Mouse (Mus musculus): Measurements from ENCODE around the gene Mien1.

Mien1 gene

GRCm38 (mm10) chr11:98438331-98439158 is at the start of gene Mien1:
TSS of gene Mien1 (minus strand) at chr11:98438991.
- DNase-seq (ENCODE audit: extremely low spot score, low spot score) = peak; percentile 99

GRCm38 (mm10) chr11:98487526-98488040 is 48.8 kb upstream of the Mien1 start:
- no peak for DNase-seq (ENCODE audit: extremely low spot score, low spot score)

GRCm38 (mm10) chr11:98485749-98486148 is 47.0 kb upstream of the Mien1 start:
- DNase-seq (ENCODE audit: extremely low spot score, low spot score) = no peak

GRCm38 (mm10) chr11:98482067-98482466 is 43.3 kb upstream of the Mien1 start:
- DNase-seq (ENCODE audit: extremely low spot score, low spot score) = no peak

- no peak for DNase-seq (ENCODE audit: extremely low spot score, low spot score)
Observed at GRCm38 (mm10) chr11:98481231-98481630, 42.4 kb upstream of the Mien1 start.

GRCm38 (mm10) chr11:98479940-98480497 is 41.2 kb upstream of the Mien1 start:
- no peak for DNase-seq (ENCODE audit: extremely low spot score, low spot score)

- no peak for DNase-seq (ENCODE audit: extremely low spot score, low spot score)
Observed at GRCm38 (mm10) chr11:98479026-98479939, 40.5 kb upstream of the Mien1 start.

- no peak for DNase-seq (ENCODE audit: extremely low spot score, low spot score)
Observed at GRCm38 (mm10) chr11:98477011-98477701, 38.4 kb upstream of the Mien1 start.

GRCm38 (mm10) chr11:98476434-98476807 is 37.6 kb upstream of the Mien1 start:
- DNase-seq (ENCODE audit: extremely low spot score, low spot score) = no peak

GRCm38 (mm10) chr11:98475630-98476433 is 37.0 kb upstream of the Mien1 start:
- DNase-seq (ENCODE audit: extremely low spot score, low spot score) = no peak

- DNase-seq (ENCODE audit: extremely low spot score, low spot score) = no peak
Observed at GRCm38 (mm10) chr11:98474967-98475366, 36.2 kb upstream of the Mien1 start.

- DNase-seq (ENCODE audit: extremely low spot score, low spot score) = no peak
Observed at GRCm38 (mm10) chr11:98473916-98474479, 35.2 kb upstream of the Mien1 start.

- DNase-seq (ENCODE audit: extremely low spot score, low spot score) = no peak
Observed at GRCm38 (mm10) chr11:98472696-98473095, 33.9 kb upstream of the Mien1 start.

GRCm38 (mm10) chr11:98470795-98471194 is 32.0 kb upstream of the Mien1 start:
- DNase-seq (ENCODE audit: extremely low spot score, low spot score) = no peak

- no peak for DNase-seq (ENCODE audit: extremely low spot score, low spot score)
Observed at GRCm38 (mm10) chr11:98469761-98470714, 31.2 kb upstream of the Mien1 start.

- no peak for DNase-seq (ENCODE audit: extremely low spot score, low spot score)
Observed at GRCm38 (mm10) chr11:98464516-98464915, 25.7 kb upstream of the Mien1 start.

GRCm38 (mm10) chr11:98463911-98464310 is 25.1 kb upstream of the Mien1 start:
- DNase-seq (ENCODE audit: extremely low spot score, low spot score) = no peak

GRCm38 (mm10) chr11:98462255-98462654 is 23.5 kb upstream of the Mien1 start:
- no peak for DNase-seq (ENCODE audit: extremely low spot score, low spot score)
